Mouse (Mus musculus): Measurements from ENCODE around the gene Akt1. TPM values are rescaled to one million over a fixed set of nuclear protein-coding genes. Genes with fewer than 3 reads are reported as not detected.

Akt1 gene
- polyA plus RNA-seq, 1 experiment from 2014 or later: 61.1 TPM

GRCm38 (mm10) chr12:112631472-112631871 is 43.2 kb downstream of the Akt1 start:
- Histone ChIP-seq H3K9me3 (no peaks in the 10 kb centered on the region), H3K27me3 (no peaks in the 10 kb centered on the region), H3K9ac (replicated peaks) (no peak overlapping the region), H3K4me1 (replicated peaks) (peaks cover 11% of the 10 kb centered on the region), H3K4me2 (replicated peaks) (no peak overlapping the region), H3K27ac (no peak overlapping the region), H3K36me3 (no peaks in the 10 kb centered on the region), H3K4me3 (replicated peaks) (no peak overlapping the region)
- 50% methylated on average over 1 of the region's 1 CpGs for WGBS
- no peak for ATAC-seq

- H3K9me3 ChIP-seq: no peaks in the 10 kb centered on the region
- H3K9ac ChIP-seq (replicated peaks): no peak overlapping the region
- H3K4me2 ChIP-seq (replicated peaks): no peak overlapping the region
- no peaks in the 10 kb centered on the region for H3K36me3 ChIP-seq
- no peak for ATAC-seq
- H3K27ac ChIP-seq: no peak overlapping the region
- H3K27me3 ChIP-seq: no peaks in the 10 kb centered on the region
- H3K4me1 ChIP-seq (replicated peaks): peaks cover 11% of the 10 kb centered on the region
- H3K4me3 ChIP-seq (replicated peaks): no peak overlapping the region
- 81% methylated on average over 5 of the region's 5 CpGs for WGBS
Measured at GRCm38 (mm10) chr12:112630796-112631195, 43.9 kb downstream of the Akt1 start.

- peaks cover 11% of the 10 kb centered on the region for H3K4me1 ChIP-seq (replicated peaks)
- H3K4me3 ChIP-seq (replicated peaks): no peak overlapping the region
- no peak for ATAC-seq
- no peaks in the 10 kb centered on the region for H3K36me3 ChIP-seq
- H3K9me3 ChIP-seq: no peaks in the 10 kb centered on the region
- 96% methylated on average over 12 of the region's 12 CpGs for WGBS
- H3K9ac ChIP-seq (replicated peaks): no peak overlapping the region
- H3K27ac ChIP-seq: no peak overlapping the region
- no peaks in the 10 kb centered on the region for H3K27me3 ChIP-seq
- H3K4me2 ChIP-seq (replicated peaks): no peak overlapping the region
Measured at GRCm38 (mm10) chr12:112630029-112630428, 44.7 kb downstream of the Akt1 start.

- peak overlapping the region; percentile 15; the same call in 1 of the 2 replicates for H3K4me3 ChIP-seq (replicated peaks)
- no peak overlapping the region for H3K27ac ChIP-seq
- no peaks in the 10 kb centered on the region for H3K9me3 ChIP-seq
- peaks cover 11% of the 10 kb centered on the region for H3K4me1 ChIP-seq (replicated peaks)
- ATAC-seq: peak; percentile 68
- H3K9ac ChIP-seq (replicated peaks): 0 out of 2 replicates have a peak overlapping the region, but pooled peaks have one; percentile 28
- H3K36me3 ChIP-seq: no peaks in the 10 kb centered on the region
- H3K27me3 ChIP-seq: no peaks in the 10 kb centered on the region
- H3K4me2 ChIP-seq (replicated peaks): peak overlapping the region; percentile 47
- WGBS: 35% methylated on average over 19 of the region's 19 CpGs
Measured at GRCm38 (mm10) chr12:112628928-112629721, 45.6 kb downstream of the Akt1 start.

- Histone ChIP-seq H3K9ac (replicated peaks) (no peak overlapping the region), H3K27ac (no peak overlapping the region), H3K36me3 (no peaks in the 10 kb centered on the region), H3K9me3 (no peaks in the 10 kb centered on the region), H3K4me1 (replicated peaks) (peaks cover 11% of the 10 kb centered on the region), H3K4me2 (replicated peaks) (no peak overlapping the region), H3K4me3 (replicated peaks) (no peak overlapping the region), H3K27me3 (no peaks in the 10 kb centered on the region)
- 91% methylated on average over 6 of the region's 6 CpGs for WGBS
- ATAC-seq: no peak
Measured at GRCm38 (mm10) chr12:112628197-112628596, 46.5 kb downstream of the Akt1 start.

- Histone ChIP-seq H3K9ac (replicated peaks) (no peak overlapping the region), H3K27ac (no peak overlapping the region), H3K36me3 (no peaks in the 10 kb centered on the region), H3K27me3 (peaks cover 9% of the 10 kb centered on the region), H3K9me3 (no peaks in the 10 kb centered on the region), H3K4me1 (replicated peaks) (peaks cover 11% of the 10 kb centered on the region), H3K4me3 (replicated peaks) (no peak overlapping the region), H3K4me2 (replicated peaks) (no peak overlapping the region)
- no peak for ATAC-seq
- 68% methylated on average over 7 of the region's 7 CpGs for WGBS
Measured at GRCm38 (mm10) chr12:112627097-112627881, 47.4 kb downstream of the Akt1 start.

GRCm38 (mm10) chr12:112626455-112626854 is 48.2 kb downstream of the Akt1 start:
- Histone ChIP-seq H3K4me1 (replicated peaks) (peaks cover 11% of the 10 kb centered on the region), H3K4me3 (replicated peaks) (no peak overlapping the region), H3K27ac (no peak overlapping the region), H3K36me3 (no peaks in the 10 kb centered on the region), H3K27me3 (peaks cover 17% of the 10 kb centered on the region), H3K4me2 (replicated peaks) (no peak overlapping the region), H3K9ac (replicated peaks) (no peak overlapping the region), H3K9me3 (no peaks in the 10 kb centered on the region)
- ATAC-seq: no peak
- 79% methylated on average over 6 of the region's 6 CpGs for WGBS

GRCm38 (mm10) chr12:112625700-112626099 is 49.0 kb downstream of the Akt1 start:
- H3K9ac ChIP-seq (replicated peaks): no peak overlapping the region
- no peak for ATAC-seq
- 87% methylated on average over 4 of the region's 4 CpGs for WGBS

GRCm38 (mm10) chr12:112623742-112624141 is 50.9 kb downstream of the Akt1 start:
- peaks cover 23% of the 10 kb centered on the region for H3K4me1 ChIP-seq (replicated peaks)
- H3K4me2 ChIP-seq (replicated peaks): no peak overlapping the region
- no peak overlapping the region for H3K4me3 ChIP-seq (replicated peaks)
- H3K9ac ChIP-seq (replicated peaks): no peak overlapping the region
- 16% methylated on average over 2 of the region's 2 CpGs for WGBS
- H3K27ac ChIP-seq: no peak overlapping the region
- peak; percentile 32 for ATAC-seq
- no peaks in the 10 kb centered on the region for H3K9me3 ChIP-seq
- H3K36me3 ChIP-seq: no peaks in the 10 kb centered on the region
- H3K27me3 ChIP-seq: peaks cover 43% of the 10 kb centered on the region

More at GRCm38 (mm10) chr12:112625700-112626099, 49.0 kb downstream of the Akt1 start:
- Histone ChIP-seq H3K4me3 (replicated peaks) (no peak overlapping the region), H3K27ac (no peak overlapping the region), H3K36me3 (no peaks in the 10 kb centered on the region), H3K4me1 (replicated peaks) (peaks cover 13% of the 10 kb centered on the region), H3K4me2 (replicated peaks) (no peak overlapping the region), H3K27me3 (peaks cover 25% of the 10 kb centered on the region), H3K9me3 (no peaks in the 10 kb centered on the region)

- 88% methylated on average over 3 of the region's 3 CpGs for WGBS
- no peak overlapping the region for H3K4me2 ChIP-seq (replicated peaks)
- no peaks in the 10 kb centered on the region for H3K36me3 ChIP-seq
- H3K27ac ChIP-seq: no peak overlapping the region
- H3K9ac ChIP-seq (replicated peaks): no peak overlapping the region
- H3K4me3 ChIP-seq (replicated peaks): no peak overlapping the region
- H3K27me3 ChIP-seq: peaks cover 49% of the 10 kb centered on the region
- no peaks in the 10 kb centered on the region for H3K9me3 ChIP-seq
- no peak for ATAC-seq
- H3K4me1 ChIP-seq (replicated peaks): peaks cover 27% of the 10 kb centered on the region
Measured at GRCm38 (mm10) chr12:112621900-112622299, 52.8 kb downstream of the Akt1 start.

- H3K9ac ChIP-seq (replicated peaks): peak overlapping the region; percentile 73
- no peaks in the 10 kb centered on the region for H3K36me3 ChIP-seq
- H3K9me3 ChIP-seq: no peaks in the 10 kb centered on the region
- H3K4me2 ChIP-seq (replicated peaks): peak overlapping the region; percentile 97
- H3K4me1 ChIP-seq (replicated peaks): peaks cover 27% of the 10 kb centered on the region
- H3K4me3 ChIP-seq (replicated peaks): peak overlapping the region; percentile 54
- peak; percentile 18; the same call in 1 of the 2 replicates for ATAC-seq
- peaks cover 49% of the 10 kb centered on the region for H3K27me3 ChIP-seq
- WGBS: 14% methylated on average over 16 of the region's 16 CpGs
- no peak overlapping the region for H3K27ac ChIP-seq
Measured at GRCm38 (mm10) chr12:112620354-112621061, 54.2 kb downstream of the Akt1 start.

Data from midbrain, embryonic 13.5 days (tissue).